Comparison of ENCODE assay signal across 9 mouse cellular contexts in genomic region chr3:116421121-116421520, GRCm38 (mm10). TPM values are rescaled to one million over a fixed set of nuclear protein-coding genes. Genes with fewer than 3 reads are reported as not detected.
DNase-seq lines count a peak whose midpoint lies in the region; ATAC-seq lines count a peak whose summit lies in the region.
"Had no signal": no experiment of that assay in that cellular context is flagged by ENCODE, and none has a peak within 500 bp of the region (broad histone marks: within the 10 kb centered on the region; RNA-seq: fewer than 3 reads in every experiment).

No protein-coding gene starts in this region.

- no peaks in the 10 kb centered on the region for H3K9me3 ChIP-seq in kidney, embryonic 16.5 days (ENCODE audit: low read length)
- no peaks in the 10 kb centered on the region for H3K9me3 ChIP-seq in embryonic facial prominence, embryonic 11.5 days (replicated peaks; ENCODE audit: control insufficient read depth, low read length)
- H3K9me3 ChIP-seq in forebrain, embryonic 16.5 days (ENCODE audit: control insufficient read depth, low read length) = no peaks in the 10 kb centered on the region
- H3K9me3 ChIP-seq in midbrain, embryonic 15.5 days = no peaks in the 10 kb centered on the region
- H3K9me3 ChIP-seq: liver, embryonic 13.5 days had no signal

- peaks cover 19% of the 10 kb centered on the region; the same call in 1 of the 2 replicates for H3K36me3 ChIP-seq in kidney, embryonic 16.5 days (ENCODE audit: insufficient read depth, low read length)
- H3K36me3 ChIP-seq in embryonic facial prominence, embryonic 11.5 days (replicated peaks; ENCODE audit: control insufficient read depth, insufficient read depth, low read depth, low read length) = no peaks in the 10 kb centered on the region; the same call in 1 of the 2 replicates
- no peaks in the 10 kb centered on the region; the same call in none of the 2 replicates for H3K36me3 ChIP-seq in forebrain, embryonic 16.5 days (ENCODE audit: control insufficient read depth, insufficient read depth)
- H3K36me3 ChIP-seq in midbrain, embryonic 15.5 days (replicated peaks) = 0 out of 2 replicates have a peak, but pooled peaks cover 2% of the 10 kb centered on the region

- peaks cover 23% of the 10 kb centered on the region for H3K4me1 ChIP-seq in kidney, embryonic 16.5 days (ENCODE audit: insufficient read depth, low read length)
- H3K4me1 ChIP-seq in embryonic facial prominence, embryonic 11.5 days (ENCODE audit: control insufficient read depth, insufficient read depth, low read length) = peaks cover 3% of the 10 kb centered on the region; the same call in 1 of the 2 replicates
- H3K4me1 ChIP-seq in forebrain, embryonic 16.5 days (replicated peaks; ENCODE audit: control insufficient read depth, insufficient read depth, low read length) = peaks cover 22% of the 10 kb centered on the region
- H3K4me1 ChIP-seq in midbrain, embryonic 15.5 days = peaks cover 17% of the 10 kb centered on the region

- H3K4me3 ChIP-seq in kidney, embryonic 16.5 days (ENCODE audit: low read length) = no peak overlapping the region
- no peak overlapping the region for H3K4me3 ChIP-seq in embryonic facial prominence, embryonic 11.5 days (ENCODE audit: low read depth, low read length)
- no peak overlapping the region for H3K4me3 ChIP-seq in forebrain, embryonic 16.5 days (replicated peaks; ENCODE audit: low read length)
- no peak overlapping the region for H3K4me3 ChIP-seq in midbrain, embryonic 15.5 days
- H3K4me3 ChIP-seq: liver, embryonic 13.5 days had no signal

- ATAC-seq in kidney, embryonic 16.5 days (ENCODE audit: low FRiP score, low TSS enrichment) = no peak
- no peak for ATAC-seq in embryonic facial prominence, embryonic 11.5 days (replicated peaks; ENCODE audit: insufficient number of reproducible peaks, low FRiP score, low TSS enrichment, low read depth)
- no peak for ATAC-seq in forebrain, embryonic 16.5 days
- no peak for ATAC-seq in midbrain, embryonic 15.5 days (replicated peaks)

- 0 out of 2 replicates have a peak overlapping the region, but pooled peaks have one; percentile 78 for H3K4me2 ChIP-seq in kidney, embryonic 16.5 days (replicated peaks; ENCODE audit: low read depth, low read length)
- H3K4me2 ChIP-seq in embryonic facial prominence, embryonic 11.5 days (ENCODE audit: low read depth, low read length) = no peak overlapping the region; the same call in 1 of the 2 replicates
- peak overlapping the region; percentile 97 for H3K4me2 ChIP-seq in forebrain, embryonic 16.5 days (ENCODE audit: low read length)
- peak overlapping the region; percentile 95 for H3K4me2 ChIP-seq in midbrain, embryonic 15.5 days

- no peak for DNase-seq in kidney, adult 18-20 months
- peak; percentile 29 for DNase-seq in embryonic facial prominence, embryonic 11.5 days (ENCODE audit: low spot score)
- no peak for DNase-seq in layer of hippocampus, adult 11-12 months (ENCODE audit: low spot score)
- DNase-seq in adrenal gland, adult 18-20 months (ENCODE audit: low spot score in 2 of 2) = no peak
- DNase-seq in retina, postnatal 1 day = no peak
- DNase-seq: liver, embryonic 13.5 days had no signal

- H3K27ac ChIP-seq in kidney, embryonic 16.5 days (ENCODE audit: low read length) = no peak overlapping the region
- H3K27ac ChIP-seq in embryonic facial prominence, embryonic 11.5 days (replicated peaks; ENCODE audit: low read depth, low read length) = no peak overlapping the region
- no peak overlapping the region for H3K27ac ChIP-seq in forebrain, embryonic 16.5 days (ENCODE audit: low read length)
- no peak overlapping the region for H3K27ac ChIP-seq in midbrain, embryonic 15.5 days
- H3K27ac ChIP-seq: liver, embryonic 13.5 days had no signal

- no peaks in the 10 kb centered on the region for H3K27me3 ChIP-seq in kidney, embryonic 16.5 days (ENCODE audit: insufficient read depth, low read length)
- no peaks in the 10 kb centered on the region for H3K27me3 ChIP-seq in embryonic facial prominence, embryonic 11.5 days (ENCODE audit: control insufficient read depth, insufficient read depth, low read length)
- H3K27me3 ChIP-seq in forebrain, embryonic 16.5 days (replicated peaks; ENCODE audit: control insufficient read depth, insufficient read depth, low read length) = no peaks in the 10 kb centered on the region
- no peaks in the 10 kb centered on the region for H3K27me3 ChIP-seq in midbrain, embryonic 15.5 days (replicated peaks)
- H3K27me3 ChIP-seq: liver, embryonic 13.5 days had no signal

- 38% methylated on average over 6 of the region's 6 CpGs for WGBS in kidney, embryonic 16.5 days
- 52% methylated on average over 6 of the region's 6 CpGs for WGBS in embryonic facial prominence, embryonic 11.5 days
- 3% methylated on average over 6 of the region's 6 CpGs for WGBS in forebrain, embryonic 16.5 days
- WGBS in midbrain, embryonic 15.5 days = 16% methylated on average over 6 of the region's 6 CpGs

- no peak overlapping the region for H3K9ac ChIP-seq in kidney, embryonic 16.5 days (replicated peaks; ENCODE audit: low read length)
- H3K9ac ChIP-seq in embryonic facial prominence, embryonic 11.5 days (replicated peaks; ENCODE audit: low read length) = no peak overlapping the region
- H3K9ac ChIP-seq in forebrain, embryonic 16.5 days (replicated peaks; ENCODE audit: low read depth, low read length) = no peak overlapping the region
- no peak overlapping the region for H3K9ac ChIP-seq in midbrain, embryonic 15.5 days
- H3K9ac ChIP-seq: liver, embryonic 13.5 days had no signal

RNA-seq across cellular contexts. Expression of gene Cdc14a, which starts 2.7 kb away (rescaled TPM):
- 13.9 and 14.3 TPM in 2 replicates for polyA plus RNA-seq in kidney, embryonic 16.5 days (2015; fragmentation: Nextera tagmentation; extraction: Ambion mirVana)
- 15.3 and 15.7 TPM in 2 replicates for polyA plus RNA-seq in embryonic facial prominence, embryonic 11.5 days (2014; fragmentation: Nextera tagmentation; extraction: Ambion mirVana)
- 6.9 and 7.7 TPM in 2 replicates for polyA plus RNA-seq in forebrain, embryonic 16.5 days (2015; fragmentation: Nextera tagmentation; extraction: Ambion mirVana)
- polyA plus RNA-seq in midbrain, embryonic 15.5 days (2015; fragmentation: Nextera tagmentation; extraction: Ambion mirVana) = 3.3 and 4.4 TPM in 2 replicates
- total RNA-seq in adrenal gland, adult 18-20 months (2021) = 1 to 10 TPM; 8.3 to 9.7 TPM
